Mouse (Mus musculus) CH12.LX (cell line): ENCODE data around the gene Tnni2. TPM values are rescaled to one million over a fixed set of nuclear protein-coding genes. Genes with fewer than 3 reads are reported as not detected.
A peak's percentile ranks its signal among the peaks of the same experiment; 100 is the strongest.

Experiments
- DNase-seq: peaks from one replicate; pipeline ENCODE4 v3.0.0-alpha.2; 2013; ENCODE audit errors: extremely low read depth
- H3K27ac ChIP-seq: 2 replicates; pipeline ENCODE4 v1.5.1; 2012; ENCODE audit warnings: low read depth, mild to moderate bottlenecking, control low read depth, moderate library complexity; ENCODE audit not compliant: insufficient read depth
- H3K27me3 ChIP-seq: replicated peaks from 2 replicates; pipeline ENCODE3; 2012; ENCODE audit warnings: inconsistent platforms
- H3K36me3 ChIP-seq, 2 experiments: replicated peaks in 1 of 2; 2 replicates each; pipeline versions ENCODE3 to v1.6.1; 2012; ENCODE audit warnings: inconsistent platforms in 1 of 2, low read length in 1 of 2, mild to moderate bottlenecking in 1 of 2, mixed read lengths in 1 of 2, moderate library complexity in 1 of 2; ENCODE audit not compliant: control insufficient read depth in 1 of 2, insufficient read depth in 1 of 2
- H3K4me1 ChIP-seq, 2 experiments: 2 replicates each; pipeline ENCODE4 v1.6.1; 2012; ENCODE audit warnings: inconsistent platforms in 1 of 2, moderate library complexity in 1 of 2; ENCODE audit not compliant: insufficient read depth in 2 of 2, control insufficient read depth in 1 of 2
- H3K4me2 ChIP-seq: 2 replicates; pipeline ENCODE4 v1.6.1; 2012; ENCODE audit warnings: low read depth, mild to moderate bottlenecking, control low read depth; ENCODE audit not compliant: poor library complexity, insufficient read depth, severe bottlenecking
- H3K4me3 ChIP-seq, 3 experiments: fragments of 150-350 bp in 1 of 3; sonication (generic) in 1 of 3; replicated peaks in 1 of 3; 2 replicates each; pipeline versions ENCODE3 to v1.5.1; 2011 to 2012; ENCODE audit warnings: low read depth in 2 of 3, low read length in 2 of 3, mild to moderate bottlenecking in 2 of 3, moderate library complexity in 2 of 3, control low read depth in 1 of 3, improper control_type of control experiment in 1 of 3, inconsistent platforms in 1 of 3, mixed read lengths in 1 of 3; ENCODE audit not compliant: poor library complexity in 1 of 3
- H3K79me2 ChIP-seq: replicated peaks from 2 replicates; pipeline ENCODE4 v1.6.1; 2012; ENCODE audit warnings: mild to moderate bottlenecking, moderate library complexity; ENCODE audit not compliant: control insufficient read depth, poor library complexity, insufficient read depth, severe bottlenecking; ENCODE audit errors: extremely low read depth
- H3K9ac ChIP-seq: 2 replicates; pipeline ENCODE4 v1.6.1; 2012; ENCODE audit warnings: low read depth, mild to moderate bottlenecking, control low read depth, moderate library complexity; ENCODE audit not compliant: insufficient read depth
- H3K9me3 ChIP-seq: replicated peaks from 2 replicates; pipeline ENCODE3; 2012; ENCODE audit warnings: low read length, inconsistent platforms, mixed read lengths
- BHLHE40 ChIP-seq: IDR thresholded peaks from 2 replicates; pipeline ENCODE4 v1.6.1; 2011; ENCODE audit warnings: mild to moderate bottlenecking, low read depth, low read length, improper control_type of control experiment
- CHD1 ChIP-seq: IDR thresholded peaks from 2 replicates; pipeline ENCODE4 v1.6.1; 2012; ENCODE audit warnings: low read depth, low read length, improper control_type of control experiment, inconsistent platforms
- CHD2 ChIP-seq: IDR thresholded peaks from 2 replicates; pipeline ENCODE4 v1.6.1; 2011; ENCODE audit warnings: low read length, improper control_type of control experiment
- CTCF ChIP-seq, 2 experiments: IDR thresholded peaks in 1 of 2; conservative IDR thresholded peaks in 1 of 2; 2 replicates each; pipeline ENCODE4 v1.5.1; 2011 to 2012; ENCODE audit warnings: low read depth in 2 of 2, low read length in 2 of 2, improper control_type of control experiment in 1 of 2, inconsistent platforms in 1 of 2, mild to moderate bottlenecking in 1 of 2, moderate library complexity in 1 of 2
- ELF1 ChIP-seq: IDR thresholded peaks from 2 replicates; pipeline ENCODE4 v1.6.1; 2014; ENCODE audit warnings: low read depth, mild to moderate bottlenecking, inconsistent platforms, low read length, improper control_type of control experiment
- EP300 ChIP-seq: IDR thresholded peaks from 2 replicates; pipeline ENCODE4 v1.6.1; 2011; ENCODE audit warnings: low read length, improper control_type of control experiment
- GABPA ChIP-seq: IDR thresholded peaks from 2 replicates; pipeline ENCODE4 v1.6.1; 2012; ENCODE audit warnings: low read depth, low read length, improper control_type of control experiment, inconsistent platforms; ENCODE audit not compliant: insufficient replicate concordance
- HCFC1 ChIP-seq: IDR thresholded peaks from 2 replicates; pipeline ENCODE4 v1.6.1; 2012; ENCODE audit warnings: low read depth, mild to moderate bottlenecking, inconsistent platforms, low read length, improper control_type of control experiment
- IRF4 ChIP-seq: IDR thresholded peaks from 2 replicates; pipeline ENCODE4 v1.6.1; 2014; ENCODE audit warnings: low read depth, mild to moderate bottlenecking, inconsistent platforms, low read length, improper control_type of control experiment
- JUND ChIP-seq: conservative IDR thresholded peaks from 2 replicates; pipeline ENCODE4 v1.6.1; 2011; ENCODE audit warnings: low read depth, low read length, improper control_type of control experiment
- KAT2A ChIP-seq: IDR thresholded peaks from 2 replicates; pipeline ENCODE4 v1.6.1; 2012; ENCODE audit warnings: low read length, improper control_type of control experiment, inconsistent platforms; ENCODE audit not compliant: insufficient replicate concordance
- MAFK ChIP-seq: IDR thresholded peaks from 2 replicates; pipeline ENCODE4 v1.6.1; 2011; ENCODE audit warnings: low read length, improper control_type of control experiment; ENCODE audit not compliant: insufficient replicate concordance
- MAX ChIP-seq: IDR thresholded peaks from 2 replicates; pipeline ENCODE4 v1.6.1; 2011; ENCODE audit warnings: low read length, improper control_type of control experiment
- MAZ ChIP-seq: IDR thresholded peaks from 2 replicates; pipeline ENCODE4 v1.6.1; 2012; ENCODE audit warnings: low read depth, mild to moderate bottlenecking, inconsistent platforms, low read length, improper control_type of control experiment, moderate library complexity
- MEF2A ChIP-seq: IDR thresholded peaks from 2 replicates; pipeline ENCODE4 v1.6.1; 2014; ENCODE audit warnings: low read depth, mild to moderate bottlenecking, inconsistent platforms, low read length, improper control_type of control experiment, borderline replicate concordance
- MXI1 ChIP-seq: IDR thresholded peaks from 2 replicates; pipeline ENCODE4 v1.6.1; 2011; ENCODE audit warnings: mild to moderate bottlenecking, low read depth, low read length, improper control_type of control experiment
- MYC ChIP-seq: IDR thresholded peaks from 2 replicates; pipeline ENCODE4 v1.6.1; 2011; ENCODE audit warnings: low read depth, mild to moderate bottlenecking, improper control_type of control experiment, low read length
- NELFE ChIP-seq: IDR thresholded peaks from 2 replicates; pipeline ENCODE4 v1.6.1; 2011; ENCODE audit warnings: low read depth, low read length, improper control_type of control experiment
- NRF1 ChIP-seq: IDR thresholded peaks from 2 replicates; pipeline ENCODE4 v1.6.1; 2014; ENCODE audit warnings: low read depth, mild to moderate bottlenecking, inconsistent platforms, low read length, improper control_type of control experiment, moderate library complexity
- PAX5 ChIP-seq: IDR thresholded peaks from 2 replicates; pipeline ENCODE4 v1.6.1; 2012; ENCODE audit warnings: low read length, inconsistent platforms, mixed read lengths
- POLR2A ChIP-seq: IDR thresholded peaks from 2 replicates; pipeline ENCODE4 v1.6.1; 2011; ENCODE audit warnings: low read depth, mild to moderate bottlenecking, improper control_type of control experiment, low read length
- RAD21 ChIP-seq: IDR thresholded peaks from 2 replicates; pipeline ENCODE4 v1.6.1; 2011; ENCODE audit warnings: low read depth, mild to moderate bottlenecking, low read length, improper control_type of control experiment, moderate library complexity
- SIN3A ChIP-seq: IDR thresholded peaks from 2 replicates; pipeline ENCODE4 v1.6.1; 2012; ENCODE audit warnings: low read length, improper control_type of control experiment, inconsistent platforms
- SMC3 ChIP-seq: IDR thresholded peaks from 2 replicates; pipeline ENCODE4 v1.6.1; 2011; ENCODE audit warnings: low read depth, low read length, improper control_type of control experiment
- TBP ChIP-seq: conservative IDR thresholded peaks from 2 replicates; pipeline ENCODE4 v1.6.1; 2011; ENCODE audit warnings: low read depth, low read length, improper control_type of control experiment
- TCF12 ChIP-seq: IDR thresholded peaks from 2 replicates; pipeline ENCODE4 v1.6.1; 2014; ENCODE audit warnings: low read depth, mild to moderate bottlenecking, inconsistent platforms, low read length, improper control_type of control experiment
- UBTF ChIP-seq: IDR thresholded peaks from 2 replicates; pipeline ENCODE4 v1.6.1; 2012; ENCODE audit warnings: low read depth, mild to moderate bottlenecking, inconsistent platforms, low read length, improper control_type of control experiment, moderate library complexity
- USF1 ChIP-seq: IDR thresholded peaks from 2 replicates; pipeline ENCODE4 v1.6.1; 2014; ENCODE audit warnings: low read depth, mild to moderate bottlenecking, inconsistent platforms, low read length, improper control_type of control experiment
- USF2 ChIP-seq: conservative IDR thresholded peaks from 2 replicates; pipeline ENCODE4 v1.6.1; 2011; ENCODE audit warnings: low read depth, low read length, improper control_type of control experiment
- ZC3H11A ChIP-seq: IDR thresholded peaks from 2 replicates; pipeline ENCODE4 v1.6.1; 2012; ENCODE audit warnings: low read depth, mild to moderate bottlenecking, inconsistent platforms, low read length, improper control_type of control experiment
- ZKSCAN1 ChIP-seq: IDR thresholded peaks from 2 replicates; pipeline ENCODE4 v1.6.1; 2012; ENCODE audit warnings: low read depth, inconsistent platforms, low read length, improper control_type of control experiment, borderline replicate concordance
- ZNF384 ChIP-seq: IDR thresholded peaks from 2 replicates; pipeline ENCODE4 v1.6.1; 2012; ENCODE audit warnings: low read depth, low read length, improper control_type of control experiment, inconsistent platforms
- dilution Hi-C: fragments of 300-500 bp; cut with MboI; formaldehyde crosslinking; loops from 2 replicates; pipeline ENCODE4 v1.14.3; 2020; ENCODE audit warnings: low sequenced_read_pairs; ENCODE audit not compliant: extremely low pct_unique_long_range_greater_than_20kb, extremely low pct_ligation_motif_present
- in situ Hi-C: fragments of 300-500 bp; cut with MboI; formaldehyde crosslinking; loops from 3 replicates; pipeline ENCODE4 v1.14.3; 2019; ENCODE audit warnings: low sequenced_read_pairs, low pct_ligation_motif_present, low pct_unique_long_range_greater_than_20kb, mixed read lengths
- polyA plus RNA-seq: library from polyadenylated mRNA; unstranded; fragments of >175 nt; gene quantifications from 2 replicates; pipeline ENCODE4 v1.2.1, GENCODE M21; 2012; ENCODE audit warnings: low read depth; ENCODE audit not compliant: insufficient read length
- total RNA-seq, 2 experiments: library from RNA; depleted of rRNA; stranded (reverse); fragments of 300-350 nt in 1 of 2; fragments of >200 nt in 1 of 2; gene quantifications; 2 replicates each; pipeline ENCODE4 v1.2.3; 2012 to 2014

Tnni2 gene
- total and polyA plus RNA-seq, 3 experiments, result 35.0 to 88.1 (median 74.0) TPM

- TF ChIP-seq HCFC1, result no peak
- no peak for TF ChIP-seq ZKSCAN1
- no peak for TF ChIP-seq CTCF (conservative IDR thresholded peaks at IDR 0.05 in 1 of 2, IDR thresholded peaks at IDR 0.05 in 1 of 2; ENCODE audit: low read depth in 2 of 2, low read length in 2 of 2)
- TF ChIP-seq EP300, result no peak
- no peak for TF ChIP-seq CHD2
- no peak for TF ChIP-seq SMC3
- no peak for TF ChIP-seq NRF1
- no peak for TF ChIP-seq RAD21
- no peak for TF ChIP-seq USF1
- TF ChIP-seq SIN3A, result no peak
- no peak for TF ChIP-seq MAX
- no peak for TF ChIP-seq UBTF
- no peak for TF ChIP-seq MYC
- TF ChIP-seq MXI1, result no peak
- TF ChIP-seq USF2, result no peak
- TF ChIP-seq PAX5, result no peak
- no peak for TF ChIP-seq CHD1
- TF ChIP-seq TCF12, result no peak
- no peak for TF ChIP-seq BHLHE40
- Histone ChIP-seq H3K9me3 (no peaks in the 10 kb centered on the region), H3K4me2 (no peak overlapping the region), H3K79me2 (no peaks in the 10 kb centered on the region), H3K4me1 (peaks cover 37 to 50% of the 10 kb centered on the region in 2 experiments), H3K27me3 (peaks cover 2% of the 10 kb centered on the region), H3K4me3 (no peak overlapping the region), H3K36me3 (peaks cover 0 to 11% of the 10 kb centered on the region in 2 experiments), H3K27ac (no peak overlapping the region), H3K9ac (no peak overlapping the region)
- dilution Hi-C loops (no loop called here), in situ Hi-C loops (loop anchor here (5.0 kb wide), 4 partner anchors 57 to 237 kb away; partner anchors contain the start of gene Tnnt3)
- DNase-seq, result no peak
Measured at GRCm38 (mm10) chr7:142439966-142440365, 1.6 kb upstream of the Tnni2 start.

- peak; percentile 88 for DNase-seq
- Histone ChIP-seq H3K36me3 (peaks cover 0 to 16% of the 10 kb centered on the region in 2 experiments), H3K9ac (no peak overlapping the region), H3K27me3 (peaks cover 2% of the 10 kb centered on the region), H3K4me1 (peaks cover 37 to 57% of the 10 kb centered on the region in 2 experiments), H3K79me2 (no peaks in the 10 kb centered on the region), H3K4me3 (peak overlapping the region in 1 of 3 experiments; percentile 14), H3K9me3 (no peaks in the 10 kb centered on the region), H3K4me2 (no peak overlapping the region), H3K27ac (peak overlapping the region; percentile 61; the same call in 1 of the 2 replicates)
- dilution Hi-C loops (no loop called here), in situ Hi-C loops (loop anchor here (5.0 kb wide), 2 partner anchors 57 to 237 kb away; partner anchors contain the start of gene Tnnt3)
- TF ChIP-seq JUND (no peak), GABPA (no peak), RAD21 (peak; percentile 95), MYC (0 out of 2 replicates have a peak, but pooled peaks have one; percentile 43), USF2 (no peak), IRF4 (peak; percentile 18; the same call in 1 of the 2 replicates), SMC3 (peak; percentile 98), POLR2A (no peak), MAX (0 out of 2 replicates have a peak, but pooled peaks have one; percentile 24), ZC3H11A (peak; percentile 90), HCFC1 (no peak), CTCF (conservative IDR thresholded peaks at IDR 0.05 in 1 of 2, IDR thresholded peaks at IDR 0.05 in 1 of 2; ENCODE audit: low read depth in 2 of 2, low read length in 2 of 2) (peak; percentile 58 to 94), NELFE (peak; percentile 16; the same call in 1 of the 2 replicates), CHD2 (no peak), TCF12 (0 out of 2 replicates have a peak, but pooled peaks have one; percentile 12), MAZ (no peak), MAFK (no peak), ZNF384 (no peak), KAT2A (no peak), MEF2A (no peak), TBP (no peak), USF1 (no peak), ELF1 (no peak), CHD1 (no peak)
Measured at GRCm38 (mm10) chr7:142440657-142441114, 922 bp upstream of the Tnni2 start.
